Mouse (Mus musculus): ENCODE measurements around the gene Prdx6. TPM values are rescaled to one million over a fixed set of nuclear protein-coding genes. Genes with fewer than 3 reads are reported as not detected.

Prdx6 gene
- polyA plus RNA-seq, 2 experiments, result 145 to 370 TPM

- no peaks in the 10 kb centered on the region for H3K4me1 ChIP-seq (ENCODE audit: control insufficient read depth, insufficient read depth, low read length)
Observed at GRCm38 (mm10) chr1:161273486-161273885, 22.5 kb upstream of the Prdx6 start.

GRCm38 (mm10) chr1:161271461-161271810 lies 20.4 kb upstream of the Prdx6 start:
- no peaks in the 10 kb centered on the region for H3K4me1 ChIP-seq (ENCODE audit: control insufficient read depth, insufficient read depth, low read length)
- no peak for TF ChIP-seq POLR2A (IDR thresholded peaks at IDR 0.05; ENCODE audit: borderline replicate concordance, extremely low read depth, insufficient read depth, insufficient read length)
- no peak overlapping the region for H3K9ac ChIP-seq (ENCODE audit: low read depth, low read length, severe bottlenecking)
- DNase-seq (ENCODE audit: low spot score) (no peak), ATAC-seq (ENCODE audit: low FRiP score, low read depth) (no peak)
- no peaks in the 10 kb centered on the region for H3K27me3 ChIP-seq (ENCODE audit: control insufficient read depth, insufficient read depth, low read length)
- no peak overlapping the region for H3K4me2 ChIP-seq (replicated peaks; ENCODE audit: low read depth, low read length, severe bottlenecking)
- no peaks in the 10 kb centered on the region for H3K36me3 ChIP-seq (ENCODE audit: control insufficient read depth, insufficient read depth, low read length)
- H3K9me3 ChIP-seq (ENCODE audit: control insufficient read depth, low read length), result no peaks in the 10 kb centered on the region
- no peak overlapping the region for H3K27ac ChIP-seq (replicated peaks; ENCODE audit: low read depth, low read length)
- 54% methylated on average over 2 of the region's 2 CpGs for WGBS
- no peak overlapping the region for H3K4me3 ChIP-seq (replicated peaks; ENCODE audit: low read length)

More at GRCm38 (mm10) chr1:161273486-161273885, 22.5 kb upstream of the Prdx6 start:
- no peak for TF ChIP-seq POLR2A (IDR thresholded peaks at IDR 0.05; ENCODE audit: borderline replicate concordance, extremely low read depth, insufficient read depth, insufficient read length)
- WGBS, result 33% methylated on average over 1 of the region's 1 CpGs
- DNase-seq (ENCODE audit: low spot score), result no peak
- Histone ChIP-seq H3K36me3 (ENCODE audit: control insufficient read depth, insufficient read depth, low read length) (no peaks in the 10 kb centered on the region), H3K27ac (replicated peaks; ENCODE audit: low read depth, low read length) (no peak overlapping the region), H3K4me3 (replicated peaks; ENCODE audit: low read length) (no peak overlapping the region), H3K9me3 (ENCODE audit: control insufficient read depth, low read length) (no peaks in the 10 kb centered on the region), H3K27me3 (ENCODE audit: control insufficient read depth, insufficient read depth, low read length) (no peaks in the 10 kb centered on the region), H3K9ac (ENCODE audit: low read depth, low read length, severe bottlenecking) (no peak overlapping the region), H3K4me2 (replicated peaks; ENCODE audit: low read depth, low read length, severe bottlenecking) (no peak overlapping the region)
- no peak for ATAC-seq (ENCODE audit: low FRiP score, low read depth)

GRCm38 (mm10) chr1:161270776-161271460 lies 19.9 kb upstream of the Prdx6 start:
- Histone ChIP-seq H3K9me3 (ENCODE audit: control insufficient read depth, low read length) (no peaks in the 10 kb centered on the region), H3K27me3 (ENCODE audit: control insufficient read depth, insufficient read depth, low read length) (no peaks in the 10 kb centered on the region), H3K4me2 (replicated peaks; ENCODE audit: low read depth, low read length, severe bottlenecking) (no peak overlapping the region), H3K4me3 (replicated peaks; ENCODE audit: low read length) (no peak overlapping the region), H3K36me3 (ENCODE audit: control insufficient read depth, insufficient read depth, low read length) (no peaks in the 10 kb centered on the region), H3K27ac (replicated peaks; ENCODE audit: low read depth, low read length) (no peak overlapping the region), H3K9ac (ENCODE audit: low read depth, low read length, severe bottlenecking) (no peak overlapping the region), H3K4me1 (ENCODE audit: control insufficient read depth, insufficient read depth, low read length) (no peaks in the 10 kb centered on the region)
- WGBS, result 78% methylated on average over 4 of the region's 4 CpGs
- ATAC-seq (ENCODE audit: low FRiP score, low read depth) (no peak), DNase-seq (ENCODE audit: low spot score) (no peak)
- no peak for TF ChIP-seq POLR2A (IDR thresholded peaks at IDR 0.05; ENCODE audit: borderline replicate concordance, extremely low read depth, insufficient read depth, insufficient read length)

DNA sequence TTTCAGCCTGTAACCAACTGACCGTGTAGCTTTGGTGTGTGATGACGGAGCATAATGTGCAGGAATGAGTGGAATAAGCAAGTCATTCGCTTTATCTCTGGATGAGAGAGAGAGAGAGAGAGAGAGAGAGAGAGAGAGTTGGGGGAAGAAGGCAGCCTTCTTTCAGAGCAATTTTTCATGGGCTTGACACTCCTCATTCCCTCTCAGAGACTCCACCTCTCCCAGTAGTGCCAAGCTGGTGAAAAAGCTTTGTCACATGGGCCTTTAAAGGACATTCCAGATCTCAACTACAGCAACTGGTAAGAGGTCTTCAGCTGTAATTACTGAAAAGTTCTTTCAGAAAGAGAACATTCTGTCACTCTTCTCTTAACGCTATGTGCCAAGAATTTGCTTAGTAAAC lies 18.3 kb upstream of the Prdx6 start:
- no peak overlapping the region for H3K4me3 ChIP-seq (replicated peaks; ENCODE audit: low read length)
- no peak overlapping the region for H3K27ac ChIP-seq (replicated peaks; ENCODE audit: low read depth, low read length)
- no peak for TF ChIP-seq POLR2A (IDR thresholded peaks at IDR 0.05; ENCODE audit: borderline replicate concordance, extremely low read depth, insufficient read depth, insufficient read length)
- H3K36me3 ChIP-seq (ENCODE audit: control insufficient read depth, insufficient read depth, low read length), result no peaks in the 10 kb centered on the region
- DNase-seq (ENCODE audit: low spot score) (no peak), ATAC-seq (ENCODE audit: low FRiP score, low read depth) (no peak)
- WGBS, result 87% methylated on average over 4 of the region's 4 CpGs
- no peaks in the 10 kb centered on the region for H3K27me3 ChIP-seq (ENCODE audit: control insufficient read depth, insufficient read depth, low read length)
- H3K4me1 ChIP-seq (ENCODE audit: control insufficient read depth, insufficient read depth, low read length), result no peaks in the 10 kb centered on the region
- no peaks in the 10 kb centered on the region for H3K9me3 ChIP-seq (ENCODE audit: control insufficient read depth, low read length)
- H3K9ac ChIP-seq (ENCODE audit: low read depth, low read length, severe bottlenecking), result no peak overlapping the region
- no peak overlapping the region for H3K4me2 ChIP-seq (replicated peaks; ENCODE audit: low read depth, low read length, severe bottlenecking)

- H3K27me3 ChIP-seq (ENCODE audit: control insufficient read depth, insufficient read depth, low read length), result no peaks in the 10 kb centered on the region
- H3K27ac ChIP-seq (replicated peaks; ENCODE audit: low read depth, low read length), result no peak overlapping the region
- H3K4me2 ChIP-seq (replicated peaks; ENCODE audit: low read depth, low read length, severe bottlenecking), result no peak overlapping the region
- 37% methylated on average over 5 of the region's 5 CpGs for WGBS
- no peak for TF ChIP-seq POLR2A (IDR thresholded peaks at IDR 0.05; ENCODE audit: borderline replicate concordance, extremely low read depth, insufficient read depth, insufficient read length)
- H3K9ac ChIP-seq (ENCODE audit: low read depth, low read length, severe bottlenecking), result no peak overlapping the region
- H3K4me3 ChIP-seq (replicated peaks; ENCODE audit: low read length), result no peak overlapping the region
- no peaks in the 10 kb centered on the region for H3K36me3 ChIP-seq (ENCODE audit: control insufficient read depth, insufficient read depth, low read length)
- DNase-seq (ENCODE audit: low spot score), result no peak
- H3K4me1 ChIP-seq (ENCODE audit: control insufficient read depth, insufficient read depth, low read length), result no peaks in the 10 kb centered on the region
- H3K9me3 ChIP-seq (ENCODE audit: control insufficient read depth, low read length), result no peaks in the 10 kb centered on the region
- ATAC-seq (ENCODE audit: low FRiP score, low read depth), result no peak
Observed at GRCm38 (mm10) chr1:161268884-161269283, 17.9 kb upstream of the Prdx6 start.

All from limb, embryonic 14.5 days (tissue).